Mouse (Mus musculus): ENCODE measurements around the gene Emp1. TPM values are rescaled to one million over a fixed set of nuclear protein-coding genes. Genes with fewer than 3 reads are reported as not detected.

The Emp1 gene
- total and polyA plus RNA-seq, 3 experiments = not detected

DNA sequence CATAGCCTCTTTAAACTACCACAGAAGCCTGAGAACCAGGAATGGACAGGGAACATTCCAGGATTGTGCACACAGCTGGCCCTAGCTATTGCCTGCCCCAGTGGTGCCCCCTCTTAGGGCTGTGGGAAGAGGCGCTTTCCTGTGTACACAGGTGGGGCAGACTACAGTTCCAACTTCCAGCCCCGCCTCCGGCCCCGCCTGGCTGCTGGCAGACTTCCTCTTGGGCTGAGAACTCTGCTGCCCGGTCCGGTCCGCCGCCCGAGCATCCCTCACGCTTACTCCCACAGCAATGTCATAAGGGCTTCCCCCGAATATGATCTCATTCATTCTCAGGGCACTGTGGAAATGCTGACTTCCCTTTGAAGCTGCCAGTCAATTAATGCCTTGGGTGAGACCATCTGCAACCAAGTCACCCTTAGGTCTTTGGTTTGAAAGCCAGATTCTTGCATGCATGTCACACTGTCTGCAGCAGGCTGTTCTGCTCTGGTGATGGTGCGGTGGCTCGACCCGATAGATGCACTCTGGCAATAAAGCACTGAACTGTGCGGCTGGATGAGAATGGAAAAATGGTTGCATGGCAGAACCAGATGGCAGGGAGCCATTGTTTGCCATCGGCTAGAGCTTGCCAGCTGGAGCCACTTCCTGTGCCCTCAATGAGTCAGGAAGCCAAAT is 38.9 kb upstream of the Emp1 start:
- Histone ChIP-seq H3K36me3 (ENCODE audit: control insufficient read depth in 1 of 2, insufficient read depth in 2 of 2, low read length in 2 of 2) (no peaks in the 10 kb centered on the region), H3K79me2 (ENCODE audit: control insufficient read depth, insufficient read depth, low read length, poor library complexity) (no peaks in the 10 kb centered on the region), H3K27me3 (ENCODE audit: control insufficient read depth in 1 of 2, insufficient read depth in 2 of 2, low read length in 2 of 2) (peaks cover 0 to 2% of the 10 kb centered on the region in 2 experiments; a peak in 1 of 4 replicates), H3K27ac (ENCODE audit: control insufficient read depth, low read depth, low read length) (no peak overlapping the region), H3K4me3 (ENCODE audit: control insufficient read depth in 1 of 2, insufficient read depth in 1 of 2, low read depth in 2 of 2, low read length in 2 of 2) (no peak overlapping the region), H3K4me1 (ENCODE audit: control insufficient read depth in 1 of 2, insufficient read depth in 2 of 2, low read length in 2 of 2) (no peaks in the 10 kb centered on the region), H3K9ac (ENCODE audit: control insufficient read depth, low read depth, low read length, poor library complexity, severe bottlenecking) (no peak overlapping the region), H3K9me3 (replicated peaks; ENCODE audit: insufficient read depth, low read length) (no peaks in the 10 kb centered on the region)
- DNase-seq (ENCODE audit: low read depth, low spot score) = no peak
- TF ChIP-seq USF1 (IDR thresholded peaks at IDR 0.05; ENCODE audit: low read depth, low read length) (no peak), EP300 (IDR thresholded peaks at IDR 0.05; ENCODE audit: low read depth in 1 of 2, low read length in 2 of 2) (no peak), BHLHE40 (IDR thresholded peaks at IDR 0.05; ENCODE audit: borderline replicate concordance, low read depth, low read length) (no peak), NRF1 (IDR thresholded peaks at IDR 0.05; ENCODE audit: insufficient read depth, low read depth, low read length, poor library complexity, severe bottlenecking) (no peak), CHD2 (IDR thresholded peaks at IDR 0.05; ENCODE audit: low read length) (no peak), POLR2AphosphoS2 (IDR thresholded peaks at IDR 0.05; ENCODE audit: low read length) (no peak), MEF2A (IDR thresholded peaks at IDR 0.05; ENCODE audit: extremely low read depth, insufficient replicate concordance, low read depth, low read length, poor library complexity, severe bottlenecking) (no peak), ZC3H11A (IDR thresholded peaks at IDR 0.05; ENCODE audit: low read depth, low read length) (no peak), MAZ (IDR thresholded peaks at IDR 0.05; ENCODE audit: low read depth, low read length) (no peak)

DNA sequence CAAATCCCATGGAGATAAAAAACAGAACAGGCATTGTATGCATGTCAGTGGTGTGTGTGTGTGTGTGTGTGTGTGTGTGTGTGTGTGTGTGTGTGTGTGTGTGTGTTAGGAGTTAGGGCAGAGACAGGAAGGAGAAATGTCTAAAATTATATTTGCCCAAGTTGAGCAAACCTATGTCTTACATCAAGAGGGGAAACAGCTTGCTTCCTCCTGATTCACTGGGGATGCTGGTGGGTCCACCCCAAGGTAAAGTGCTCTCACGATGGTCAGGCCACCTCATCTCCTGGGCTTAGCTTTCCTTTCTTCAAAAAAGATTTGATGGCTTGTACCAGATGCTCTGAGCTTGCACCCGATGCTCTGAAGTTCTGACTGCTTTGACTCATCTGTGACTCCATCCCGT is 38.2 kb upstream of the Emp1 start:
- TF ChIP-seq ZMIZ1 (IDR thresholded peaks at IDR 0.05; ENCODE audit: low read depth, low read length) (no peak), USF1 (IDR thresholded peaks at IDR 0.05; ENCODE audit: low read depth, low read length) (no peak), MAX (IDR thresholded peaks at IDR 0.05; ENCODE audit: low read length) (no peak), RCOR1 (IDR thresholded peaks at IDR 0.05; ENCODE audit: low read depth, low read length) (no peak), MYC (IDR thresholded peaks at IDR 0.05; ENCODE audit: low read depth, low read length) (no peak), USF2 (IDR thresholded peaks at IDR 0.05; ENCODE audit: borderline replicate concordance in 1 of 2, insufficient read depth in 1 of 2, low read depth in 1 of 2, low read length in 2 of 2) (no peak)
- no peak for DNase-seq (ENCODE audit: low read depth, low spot score)
- H3K27ac ChIP-seq (ENCODE audit: control insufficient read depth, low read depth, low read length) = no peak overlapping the region

More for the DNA sequence above, 38.2 kb upstream of the Emp1 start:
- Histone ChIP-seq H3K27me3 (ENCODE audit: control insufficient read depth in 1 of 2, insufficient read depth in 2 of 2, low read length in 2 of 2) (peaks cover 0 to 2% of the 10 kb centered on the region in 2 experiments; a peak in 1 of 4 replicates), H3K9me3 (replicated peaks; ENCODE audit: insufficient read depth, low read length) (no peaks in the 10 kb centered on the region), H3K4me3 (ENCODE audit: control insufficient read depth in 1 of 2, insufficient read depth in 1 of 2, low read depth in 2 of 2, low read length in 2 of 2) (no peak overlapping the region), H3K79me2 (ENCODE audit: control insufficient read depth, insufficient read depth, low read length, poor library complexity) (no peaks in the 10 kb centered on the region), H3K4me1 (ENCODE audit: control insufficient read depth in 1 of 2, insufficient read depth in 2 of 2, low read length in 2 of 2) (no peaks in the 10 kb centered on the region), H3K9ac (ENCODE audit: control insufficient read depth, low read depth, low read length, poor library complexity, severe bottlenecking) (no peak overlapping the region), H3K36me3 (ENCODE audit: control insufficient read depth in 1 of 2, insufficient read depth in 2 of 2, low read length in 2 of 2) (no peaks in the 10 kb centered on the region)

Data from MEL (cell line).